Mouse (Mus musculus) cerebellum, adult 11-12 months (tissue): ENCODE data around the gene Cyp2u1.
A peak's percentile ranks its signal among the peaks of the same experiment; 100 is the strongest.

ENCODE experiments used
- DNase-seq: peaks from one replicate; pipeline ENCODE4 v3.0.0; 2022

Cyp2u1 gene

GRCm38 (mm10) chr3:131303320-131303714, 290 bp upstream of the Cyp2u1 start:
- no peak for DNase-seq

- no peak for DNase-seq
Observed at GRCm38 (mm10) chr3:131299908-131300307, 3.1 kb downstream of the Cyp2u1 start.

GRCm38 (mm10) chr3:131299078-131299477, 3.9 kb downstream of the Cyp2u1 start:
- DNase-seq: no peak

GRCm38 (mm10) chr3:131296893-131297292, 6.1 kb downstream of the Cyp2u1 start:
- no peak for DNase-seq

GRCm38 (mm10) chr3:131295513-131296200, 7.4 kb downstream of the Cyp2u1 start:
- no peak for DNase-seq

- no peak for DNase-seq
Observed at GRCm38 (mm10) chr3:131294503-131294902, 8.5 kb downstream of the Cyp2u1 start.

GRCm38 (mm10) chr3:131292959-131293358, 10.1 kb downstream of the Cyp2u1 start:
- no peak for DNase-seq

- no peak for DNase-seq
Observed at GRCm38 (mm10) chr3:131292349-131292748, 10.7 kb downstream of the Cyp2u1 start.

- DNase-seq: no peak
Observed at GRCm38 (mm10) chr3:131291890-131292289, 11.1 kb downstream of the Cyp2u1 start.

- DNase-seq: no peak
Observed at GRCm38 (mm10) chr3:131274151-131274550, 28.9 kb downstream of the Cyp2u1 start.

- DNase-seq: no peak
Observed at GRCm38 (mm10) chr3:131272374-131273100, 30.5 kb downstream of the Cyp2u1 start.

- peak; percentile 79 for DNase-seq
Observed at GRCm38 (mm10) chr3:131271559-131272373, 31.3 kb downstream of the Cyp2u1 start, which contains the start of gene Hadh. TSS of gene Hadh (minus strand) at chr3:131272101.

- DNase-seq: peak; percentile 16
Observed at GRCm38 (mm10) chr3:131271157-131271556, 31.9 kb downstream of the Cyp2u1 start.

GRCm38 (mm10) chr3:131270381-131270780, 32.6 kb downstream of the Cyp2u1 start:
- DNase-seq: no peak

- no peak for DNase-seq
Observed at GRCm38 (mm10) chr3:131266366-131267050, 36.5 kb downstream of the Cyp2u1 start.

GRCm38 (mm10) chr3:131265516-131265915, 37.5 kb downstream of the Cyp2u1 start:
- DNase-seq: no peak

GRCm38 (mm10) chr3:131263766-131264486, 39.1 kb downstream of the Cyp2u1 start:
- no peak for DNase-seq

- DNase-seq: no peak
Observed at GRCm38 (mm10) chr3:131260418-131260817, 42.6 kb downstream of the Cyp2u1 start.

- DNase-seq: no peak
Observed at GRCm38 (mm10) chr3:131259392-131259965, 43.5 kb downstream of the Cyp2u1 start.

GRCm38 (mm10) chr3:131258921-131259320, 44.1 kb downstream of the Cyp2u1 start:
- DNase-seq: no peak

GRCm38 (mm10) chr3:131255399-131255981, 47.5 kb downstream of the Cyp2u1 start:
- no peak for DNase-seq
